Mouse (Mus musculus) lung, postnatal 14 days (tissue): Measurements from ENCODE around the gene Gstt4.
A peak's percentile ranks its signal among the peaks of the same experiment; 100 is the strongest.
"Not testable (repeated sequence)": the region's sequence is repeated elsewhere in the genome, so short reads cannot be mapped to it uniquely, and the experiment has no call there.

Source experiments
- DNase-seq: peaks from one replicate; pipeline ENCODE4 v3.0.0; 2021

The Gstt4 gene

GRCm38 (mm10) chr10:75822443-75822842 is at the start of gene Gstt4:
Gene Gstt4, minus strand, starts transcription at chr10:75822543.
- DNase-seq, result no peak

- no peak for DNase-seq
Measured at GRCm38 (mm10) chr10:75861587-75861986, 39.2 kb upstream of the Gstt4 start.

GRCm38 (mm10) chr10:75860746-75861145 is 38.4 kb upstream of the Gstt4 start:
- DNase-seq, result no peak

- peak; percentile 90 for DNase-seq
Measured at GRCm38 (mm10) chr10:75859786-75860470, 37.6 kb upstream of the Gstt4 start, which contains the start of gene Mif. Gene Mif, minus strand, starts transcription at chr10:75860240.

- no peak for DNase-seq
Measured at GRCm38 (mm10) chr10:75859107-75859746, 36.9 kb upstream of the Gstt4 start.

GRCm38 (mm10) chr10:75857598-75857997 is 35.3 kb upstream of the Gstt4 start:
- DNase-seq, result no peak

GRCm38 (mm10) chr10:75856976-75857375 is 34.6 kb upstream of the Gstt4 start:
- no peak for DNase-seq

GRCm38 (mm10) chr10:75856155-75856907 is 34.0 kb upstream of the Gstt4 start:
- no peak for DNase-seq

- no peak for DNase-seq
Measured at GRCm38 (mm10) chr10:75855416-75855981, 33.2 kb upstream of the Gstt4 start.

- no peak for DNase-seq
Measured at GRCm38 (mm10) chr10:75854791-75855190, 32.4 kb upstream of the Gstt4 start.

- DNase-seq, result no peak
Measured at GRCm38 (mm10) chr10:75854096-75854495, 31.8 kb upstream of the Gstt4 start.

GRCm38 (mm10) chr10:75853452-75853851 is 31.1 kb upstream of the Gstt4 start:
- peak; percentile 93 for DNase-seq

- DNase-seq, result no peak
Measured at GRCm38 (mm10) chr10:75852539-75853125, 30.3 kb upstream of the Gstt4 start.

- no peak for DNase-seq
Measured at GRCm38 (mm10) chr10:75851681-75852080, 29.3 kb upstream of the Gstt4 start.

GRCm38 (mm10) chr10:75851076-75851475 is 28.7 kb upstream of the Gstt4 start:
- DNase-seq, result no peak

GRCm38 (mm10) chr10:75848382-75848781 is 26.0 kb upstream of the Gstt4 start:
- DNase-seq, result no peak

GRCm38 (mm10) chr10:75845306-75845930 is 23.1 kb upstream of the Gstt4 start:
- no peak for DNase-seq

GRCm38 (mm10) chr10:75844800-75845199 is 22.5 kb upstream of the Gstt4 start:
- DNase-seq, result no peak

GRCm38 (mm10) chr10:75843898-75844297 is 21.6 kb upstream of the Gstt4 start:
- DNase-seq, result not testable (repeated sequence)

GRCm38 (mm10) chr10:75839092-75839491 is 16.7 kb upstream of the Gstt4 start:
- DNase-seq, result no peak

GRCm38 (mm10) chr10:75837248-75837759 is 15.0 kb upstream of the Gstt4 start, which contains the start of gene Gstt2:
Gene Gstt2, minus strand, starts transcription at chr10:75837424.
- DNase-seq, result peak; percentile 90
